Mouse (Mus musculus) left cerebral cortex, adult 18-20 months (tissue): ENCODE data around the gene Mapk1ip1l. TPM values are rescaled to one million over a fixed set of nuclear protein-coding genes. Genes with fewer than 3 reads are reported as not detected.

Experiments used
- DNase-seq, 2 experiments: peaks; one replicate each; pipeline ENCODE4 v3.0.0; 2021 to 2022; ENCODE audit warnings: low spot score in 2 of 2, mixed read lengths in 1 of 2
- total RNA-seq, 2 experiments: library from RNA; stranded (reverse); gene quantifications; 2 replicates each; pipeline ENCODE4 v1.2.3; 2021

Mapk1ip1l gene
- total RNA-seq, 2 experiments from 2014 or later, result 47.0 to 48.4 TPM

GRCm38 (mm10) chr14:47354948-47355347, 56.9 kb downstream of the Mapk1ip1l start:
- DNase-seq, result no peak

- DNase-seq, result no peak
Observed at GRCm38 (mm10) chr14:47356622-47357021, 58.6 kb downstream of the Mapk1ip1l start.

GRCm38 (mm10) chr14:47359610-47360009, 61.5 kb downstream of the Mapk1ip1l start:
- no peak for DNase-seq

DNA sequence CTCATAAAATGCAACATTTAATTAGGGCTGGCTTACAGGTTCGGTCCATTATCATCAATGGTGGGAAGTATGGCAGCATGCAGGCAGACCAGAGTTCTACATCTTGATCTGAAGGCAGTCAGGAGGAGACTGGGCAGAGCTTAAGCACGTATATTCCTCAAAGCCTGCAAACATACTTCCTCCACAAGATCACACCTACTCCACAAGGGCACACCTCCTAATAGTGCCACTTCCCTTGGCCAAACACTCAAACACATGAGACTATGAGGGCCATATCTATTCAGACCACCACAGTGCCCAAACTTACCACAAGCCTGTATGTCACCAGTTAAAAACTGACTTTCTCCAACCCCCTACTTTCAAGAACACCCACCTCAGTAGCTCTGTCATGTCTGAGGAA, 63.4 kb downstream of the Mapk1ip1l start:
- DNase-seq, result no peak

DNA sequence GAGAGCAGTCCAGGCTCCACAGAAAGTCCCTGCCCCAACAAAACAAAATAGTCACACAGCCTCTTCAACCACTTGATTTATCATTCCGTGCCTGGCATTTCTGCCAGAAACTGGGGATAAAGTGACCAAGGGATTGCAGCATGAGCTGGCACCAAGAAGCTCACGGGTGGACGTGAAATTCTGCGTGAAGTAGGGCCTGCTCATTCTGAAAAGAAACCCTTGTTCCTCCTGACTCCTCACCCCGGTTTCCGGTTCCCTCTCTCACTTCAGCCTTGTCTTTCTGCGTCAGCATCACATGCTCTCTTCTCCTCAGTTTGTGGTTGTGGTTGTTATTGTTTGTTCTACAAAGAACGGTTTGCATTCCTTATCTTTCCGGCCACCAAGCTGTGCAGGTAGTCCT, 63.8 kb downstream of the Mapk1ip1l start:
- no peak for DNase-seq

- DNase-seq, result no peak
Observed at GRCm38 (mm10) chr14:47364742-47365449, 66.8 kb downstream of the Mapk1ip1l start.

GRCm38 (mm10) chr14:47366881-47367321, 68.8 kb downstream of the Mapk1ip1l start:
- peak; percentile 9 to 33 for DNase-seq

GRCm38 (mm10) chr14:47367461-47367860, 69.4 kb downstream of the Mapk1ip1l start, which contains the start of gene Lgals3:
Gene Lgals3, plus strand, starts transcription at chr14:47367751.
- DNase-seq, result peak; percentile 55 to 56

- no peak for DNase-seq
Observed at GRCm38 (mm10) chr14:47369741-47370140, 71.7 kb downstream of the Mapk1ip1l start.

DNA sequence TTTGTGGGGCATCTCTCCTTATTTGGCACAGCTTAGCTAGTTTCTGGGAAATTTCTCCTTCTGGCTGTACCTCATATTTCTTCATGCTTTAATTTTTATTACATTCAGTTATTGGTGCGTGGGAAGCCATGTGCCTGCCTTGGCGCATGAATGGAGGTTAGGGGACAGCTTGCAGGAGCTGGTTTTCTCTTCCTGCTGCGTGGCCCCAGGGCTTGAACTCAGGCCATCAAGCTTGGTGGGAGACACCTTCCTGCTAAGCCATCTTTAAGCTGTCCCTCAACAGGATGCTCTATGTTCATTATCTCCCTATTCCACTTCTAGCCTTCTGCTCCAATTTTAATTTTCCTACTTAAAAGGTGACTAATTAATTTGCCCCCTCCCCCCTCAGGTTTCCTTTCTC, 72.7 kb downstream of the Mapk1ip1l start:
- no peak for DNase-seq

DNA sequence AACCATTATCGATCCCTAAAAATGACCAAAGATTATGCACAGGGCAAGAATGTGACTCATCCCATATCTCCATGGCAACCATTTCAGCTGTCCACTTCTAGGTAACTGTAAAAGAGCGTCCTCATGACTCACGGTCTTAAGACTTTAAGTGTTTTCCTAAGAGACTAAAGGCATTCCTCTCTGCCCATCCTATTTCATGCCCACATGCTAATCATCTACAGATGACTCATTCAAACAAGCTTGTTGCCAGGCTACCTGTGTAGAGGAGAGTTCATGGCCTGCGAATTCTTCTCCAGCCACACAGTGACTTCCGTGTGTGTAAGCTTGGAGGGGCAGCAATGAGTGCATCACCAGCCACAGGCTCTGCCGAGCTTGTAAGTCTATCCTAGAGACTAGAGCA, 73.6 kb downstream of the Mapk1ip1l start:
- DNase-seq, result no peak

Other genes starting within 250 kb of the Mapk1ip1l start
- under 1 TPM; 0.80 to 0.91 TPM for gene Gch1, start 108.9 kb upstream of the Mapk1ip1l start, total RNA-seq
- gene Wdhd1, start 21.4 kb upstream of the Mapk1ip1l start, total RNA-seq, result 1 to 10 TPM; 4.5 to 4.6 TPM
- gene Socs4, start 21.3 kb upstream of the Mapk1ip1l start, total RNA-seq, result 10 to 100 TPM; 13.2 to 14.3 TPM
- under 1 TPM; 0.63 to 0.81 TPM for gene Lgals3, start 69.5 kb downstream of the Mapk1ip1l start, total RNA-seq
- under 1 TPM in 1 of 2 experiments, not detected in 1; 0.84 TPM for gene Dlgap5, start 120.1 kb downstream of the Mapk1ip1l start, total RNA-seq
- 10 to 100 TPM; 88.1 to 95.7 TPM for gene Fbxo34, start 152.2 kb downstream of the Mapk1ip1l start, total RNA-seq